Mouse (Mus musculus): ENCODE measurements around the gene Slc4a1. TPM values are rescaled to one million over a fixed set of nuclear protein-coding genes. Genes with fewer than 3 reads are reported as not detected.
A peak's percentile ranks its signal among the peaks of the same experiment; 100 is the strongest.

Slc4a1 gene
- polyA plus RNA-seq, 1 experiment from 2014 or later: 52.1 TPM

- no peak for DNase-seq (ENCODE audit: extremely low spot score, low spot score)
- Histone ChIP-seq H3K27me3 (ENCODE audit: poor library complexity, severe bottlenecking) (peaks cover 20% of the 10 kb centered on the region), H3K9me3 (no peaks in the 10 kb centered on the region), H3K4me3 (no peak overlapping the region), H3K4me1 (peaks cover 10% of the 10 kb centered on the region), H3K36me3 (replicated peaks) (no peaks in the 10 kb centered on the region), H3K27ac (no peak overlapping the region)
- WGBS: 81% methylated on average over 5 of the region's 5 CpGs
Observed at GRCm38 (mm10) chr11:102368347-102368746, 2.3 kb upstream of the Slc4a1 start.

- DNase-seq (ENCODE audit: extremely low spot score, low spot score): no peak
- no peak overlapping the region for H3K27ac ChIP-seq
- H3K27me3 ChIP-seq (ENCODE audit: poor library complexity, severe bottlenecking): peaks cover 14% of the 10 kb centered on the region; the same call in 1 of the 2 replicates
- H3K36me3 ChIP-seq (replicated peaks): no peaks in the 10 kb centered on the region
- 83% methylated on average over 9 of the region's 9 CpGs for WGBS
- no peak overlapping the region for H3K4me3 ChIP-seq
- no peaks in the 10 kb centered on the region for H3K9me3 ChIP-seq
- H3K4me1 ChIP-seq: peaks cover 9% of the 10 kb centered on the region
Observed at GRCm38 (mm10) chr11:102367504-102368280, 1.7 kb upstream of the Slc4a1 start.

GRCm38 (mm10) chr11:102365699-102366098 is 304 bp downstream of the Slc4a1 start:
- H3K36me3 ChIP-seq (replicated peaks): no peaks in the 10 kb centered on the region
- 0 out of 2 replicates have a peak, but pooled peaks cover 7% of the 10 kb centered on the region for H3K27me3 ChIP-seq (ENCODE audit: poor library complexity, severe bottlenecking)
- H3K27ac ChIP-seq: peak overlapping the region; percentile 52
- WGBS: 40% methylated on average over 4 of the region's 4 CpGs
- no peak overlapping the region for H3K4me3 ChIP-seq
- H3K9me3 ChIP-seq: no peaks in the 10 kb centered on the region
- H3K4me1 ChIP-seq: peaks cover 9% of the 10 kb centered on the region
- DNase-seq (ENCODE audit: extremely low spot score, low spot score): no peak

GRCm38 (mm10) chr11:102364570-102365371 is 1.2 kb downstream of the Slc4a1 start:
- H3K27ac ChIP-seq: peak overlapping the region; percentile 70
- no peak for DNase-seq (ENCODE audit: extremely low spot score, low spot score)
- WGBS: 74% methylated on average over 14 of the region's 14 CpGs
- H3K36me3 ChIP-seq (replicated peaks): no peaks in the 10 kb centered on the region
- H3K4me3 ChIP-seq: peak overlapping the region; percentile 24
- no peaks in the 10 kb centered on the region for H3K9me3 ChIP-seq
- peaks cover 9% of the 10 kb centered on the region for H3K4me1 ChIP-seq
- H3K27me3 ChIP-seq (ENCODE audit: poor library complexity, severe bottlenecking): 0 out of 2 replicates have a peak, but pooled peaks cover 7% of the 10 kb centered on the region

DNA sequence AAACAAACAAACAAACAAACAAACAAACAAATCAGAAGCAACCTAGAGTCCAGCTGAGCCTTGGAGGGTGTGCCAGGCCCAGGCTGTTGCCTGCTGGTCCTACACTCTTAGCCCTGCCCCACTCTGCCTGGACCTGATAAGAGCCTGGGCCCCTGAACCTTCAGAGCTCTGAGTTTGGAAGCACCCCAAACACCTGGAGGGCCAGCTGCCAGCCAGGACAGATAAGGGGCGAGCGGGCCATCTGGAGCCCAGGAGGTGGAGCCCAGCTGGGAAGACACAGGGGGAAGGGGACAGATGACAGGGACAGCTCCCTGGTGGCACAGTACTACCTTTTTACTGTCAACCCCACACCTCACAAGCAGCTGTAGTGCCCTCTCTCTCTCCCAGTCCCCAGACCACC is 2.4 kb downstream of the Slc4a1 start:
- Histone ChIP-seq H3K9me3 (no peaks in the 10 kb centered on the region), H3K27ac (peak overlapping the region; percentile 70; the same call in 1 of the 2 replicates), H3K36me3 (replicated peaks) (no peaks in the 10 kb centered on the region), H3K4me1 (peaks cover 9% of the 10 kb centered on the region), H3K4me3 (peak overlapping the region; percentile 24; the same call in 1 of the 2 replicates), H3K27me3 (ENCODE audit: poor library complexity, severe bottlenecking) (0 out of 2 replicates have a peak, but pooled peaks cover 7% of the 10 kb centered on the region)
- 66% methylated on average over 2 of the region's 2 CpGs for WGBS
- no peak for DNase-seq (ENCODE audit: extremely low spot score, low spot score)

DNA sequence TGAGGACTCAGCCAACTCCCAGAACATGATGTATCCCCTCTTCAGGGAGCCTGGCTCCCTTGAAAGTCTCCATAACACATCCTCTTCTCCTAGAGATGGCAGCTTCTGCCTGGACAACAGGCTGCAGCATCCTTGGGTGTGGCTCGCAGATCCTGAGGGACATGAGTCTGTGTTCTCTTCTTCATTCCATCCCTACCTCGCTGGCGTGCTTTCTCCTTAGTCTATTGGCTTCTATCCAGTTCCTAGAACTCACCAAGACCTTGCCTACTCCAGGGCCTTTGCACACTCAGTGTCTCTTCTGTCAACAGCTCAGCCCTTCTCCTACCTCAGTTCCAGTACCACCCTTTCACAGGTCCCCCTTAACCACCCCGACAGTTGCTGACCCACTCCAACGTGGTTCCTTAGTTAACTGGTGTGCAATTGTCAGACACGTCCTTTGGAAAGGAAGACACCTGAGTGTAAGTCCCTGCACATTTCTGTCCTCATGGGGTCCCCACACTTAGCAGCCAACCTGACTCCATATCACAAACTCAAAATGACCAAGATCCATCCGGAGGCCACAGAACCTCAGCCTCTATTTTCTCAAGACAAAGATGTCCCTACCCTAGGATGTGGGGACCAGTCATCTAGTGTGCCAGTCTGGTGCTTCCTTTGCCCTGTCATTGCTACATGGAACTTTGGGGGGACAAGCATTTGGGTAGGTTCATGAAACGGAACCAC is 4.1 kb downstream of the Slc4a1 start:
- no peak for DNase-seq (ENCODE audit: extremely low spot score, low spot score)
- no peaks in the 10 kb centered on the region for H3K9me3 ChIP-seq
- 0 out of 2 replicates have a peak, but pooled peaks cover 14% of the 10 kb centered on the region for H3K27me3 ChIP-seq (ENCODE audit: poor library complexity, severe bottlenecking)
- H3K36me3 ChIP-seq (replicated peaks): no peaks in the 10 kb centered on the region
- H3K27ac ChIP-seq: peak overlapping the region; percentile 66; the same call in 1 of the 2 replicates
- WGBS: 87% methylated on average over 8 of the region's 8 CpGs
- H3K4me1 ChIP-seq: peaks cover 9% of the 10 kb centered on the region
- peak overlapping the region; percentile 33 for H3K4me3 ChIP-seq

- Histone ChIP-seq H3K4me1 (no peaks in the 10 kb centered on the region), H3K27ac (no peak overlapping the region), H3K36me3 (replicated peaks) (no peaks in the 10 kb centered on the region), H3K9me3 (no peaks in the 10 kb centered on the region), H3K27me3 (ENCODE audit: poor library complexity, severe bottlenecking) (0 out of 2 replicates have a peak, but pooled peaks cover 7% of the 10 kb centered on the region), H3K4me3 (no peak overlapping the region)
- WGBS: 74% methylated on average over 10 of the region's 10 CpGs
- no peak for DNase-seq (ENCODE audit: extremely low spot score, low spot score)
Observed at GRCm38 (mm10) chr11:102358365-102358764, 7.6 kb downstream of the Slc4a1 start.

GRCm38 (mm10) chr11:102356636-102357350 is 9.2 kb downstream of the Slc4a1 start:
- no peak for DNase-seq (ENCODE audit: extremely low spot score, low spot score)
- 0 out of 2 replicates have a peak, but pooled peaks cover 5% of the 10 kb centered on the region for H3K4me1 ChIP-seq
- no peaks in the 10 kb centered on the region for H3K36me3 ChIP-seq (replicated peaks)
- H3K27me3 ChIP-seq (ENCODE audit: poor library complexity, severe bottlenecking): peaks cover 7% of the 10 kb centered on the region; the same call in 1 of the 2 replicates
- no peak overlapping the region for H3K27ac ChIP-seq
- no peak overlapping the region for H3K4me3 ChIP-seq
- H3K9me3 ChIP-seq: no peaks in the 10 kb centered on the region
- WGBS: 80% methylated on average over 31 of the region's 31 CpGs

DNA sequence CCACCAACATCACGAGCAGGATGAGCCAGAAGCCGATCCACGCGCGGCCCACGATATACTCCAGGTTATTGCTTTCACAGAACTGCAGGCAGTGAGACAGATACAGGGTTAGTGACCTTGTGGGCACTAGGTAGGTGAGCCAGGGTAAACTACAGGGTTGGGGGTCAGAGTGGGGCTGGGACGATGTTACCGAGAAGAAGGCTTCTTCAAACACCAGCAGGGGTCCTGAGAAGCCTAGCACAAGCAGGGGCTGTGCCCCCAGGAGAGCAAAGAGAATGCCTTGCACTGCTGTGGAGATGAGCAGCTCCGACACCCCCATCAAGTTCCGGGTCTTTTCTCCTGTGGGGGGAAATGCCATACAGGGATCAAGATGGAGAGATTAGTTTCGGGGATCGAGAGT is 9.8 kb downstream of the Slc4a1 start:
- no peak overlapping the region for H3K4me3 ChIP-seq
- 0 out of 2 replicates have a peak, but pooled peaks cover 5% of the 10 kb centered on the region for H3K4me1 ChIP-seq
- peaks cover 7% of the 10 kb centered on the region; the same call in 1 of the 2 replicates for H3K27me3 ChIP-seq (ENCODE audit: poor library complexity, severe bottlenecking)
- DNase-seq (ENCODE audit: extremely low spot score, low spot score): no peak
- WGBS: 89% methylated on average over 12 of the region's 12 CpGs
- no peaks in the 10 kb centered on the region for H3K36me3 ChIP-seq (replicated peaks)
- H3K27ac ChIP-seq: no peak overlapping the region
- H3K9me3 ChIP-seq: no peaks in the 10 kb centered on the region

DNA sequence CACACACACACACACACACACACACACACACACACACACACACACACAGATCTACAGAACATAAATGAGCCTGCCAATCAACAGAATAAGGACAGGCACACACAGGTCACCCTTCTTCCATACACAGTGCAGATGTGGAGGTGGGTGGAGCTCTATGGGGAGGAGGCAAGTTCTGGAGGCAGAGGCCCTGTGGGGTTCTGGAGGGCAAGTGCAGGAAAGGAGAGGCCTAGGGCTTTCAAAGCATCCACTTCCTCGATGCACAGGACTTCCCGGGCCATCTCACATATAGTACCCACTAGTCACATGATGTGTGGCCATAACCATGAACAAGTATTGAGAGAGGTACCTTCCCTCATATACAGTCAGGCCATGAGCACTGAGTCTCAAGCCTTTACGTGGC is 10.5 kb downstream of the Slc4a1 start:
- H3K4me1 ChIP-seq: 0 out of 2 replicates have a peak, but pooled peaks cover 5% of the 10 kb centered on the region
- 91% methylated on average over 3 of the region's 3 CpGs for WGBS
- no peaks in the 10 kb centered on the region for H3K36me3 ChIP-seq (replicated peaks)
- H3K27ac ChIP-seq: no peak overlapping the region
- no peaks in the 10 kb centered on the region for H3K9me3 ChIP-seq
- H3K4me3 ChIP-seq: no peak overlapping the region
- DNase-seq (ENCODE audit: extremely low spot score, low spot score): no peak
- peaks cover 7% of the 10 kb centered on the region; the same call in 1 of the 2 replicates for H3K27me3 ChIP-seq (ENCODE audit: poor library complexity, severe bottlenecking)

DNA sequence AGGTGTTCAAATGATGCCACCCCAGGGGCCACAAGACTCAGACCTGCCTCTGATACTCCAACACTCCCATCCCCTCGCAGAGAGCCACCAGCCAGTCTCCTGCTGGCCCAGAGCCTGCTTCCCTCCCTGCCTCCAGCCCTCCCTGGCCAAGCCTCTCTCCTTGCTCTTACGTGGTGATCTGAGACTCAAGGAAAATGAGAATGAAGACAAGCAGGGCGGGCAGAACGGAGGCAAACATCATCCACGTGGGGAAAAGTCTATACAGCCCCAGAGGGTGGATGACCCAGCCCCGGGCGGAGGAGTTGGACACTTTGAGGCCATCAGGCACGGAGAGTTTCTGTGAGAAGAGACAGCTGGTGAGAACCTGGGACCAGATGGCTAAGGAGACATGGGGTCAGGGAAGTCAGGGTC is 13.0 kb downstream of the Slc4a1 start:
- Histone ChIP-seq H3K27ac (peak overlapping the region; percentile 33; the same call in 1 of the 2 replicates), H3K27me3 (ENCODE audit: poor library complexity, severe bottlenecking) (peaks cover 4% of the 10 kb centered on the region; the same call in 1 of the 2 replicates), H3K4me1 (0 out of 2 replicates have a peak, but pooled peaks cover 5% of the 10 kb centered on the region), H3K36me3 (replicated peaks) (no peaks in the 10 kb centered on the region), H3K4me3 (no peak overlapping the region), H3K9me3 (no peaks in the 10 kb centered on the region)
- WGBS: 52% methylated on average over 8 of the region's 8 CpGs
- DNase-seq (ENCODE audit: extremely low spot score, low spot score): no peak

Measured in forebrain, embryonic 10.5 days (tissue).